Mouse (Mus musculus): ENCODE measurements around the gene Mrpl4. TPM values are rescaled to one million over a fixed set of nuclear protein-coding genes. Genes with fewer than 3 reads are reported as not detected.
"Not testable (repeated sequence)": the region's sequence is repeated elsewhere in the genome, so short reads cannot be mapped to it uniquely, and the experiment has no call there.

Gene Mrpl4
- polyA plus RNA-seq, 1 experiment from 2014 or later: 129 TPM

- no peaks in the 10 kb centered on the region for H3K36me3 ChIP-seq
- no peaks in the 10 kb centered on the region for H3K9me3 ChIP-seq
- no peak for ATAC-seq (ENCODE audit: insufficient read depth, low FRiP score, low read depth)
- H3K9ac ChIP-seq: no peak overlapping the region
- 0 out of 2 replicates have a peak overlapping the region, but pooled peaks have one; percentile 6 for H3K27ac ChIP-seq
- H3K27me3 ChIP-seq (replicated peaks): no peaks in the 10 kb centered on the region
- WGBS: 5% methylated on average over 10 of the region's 10 CpGs
- no peak overlapping the region for H3K4me2 ChIP-seq
- 0 out of 2 replicates have a peak, but pooled peaks cover 19% of the 10 kb centered on the region for H3K4me1 ChIP-seq
- no peak overlapping the region for H3K4me3 ChIP-seq (replicated peaks)
These were observed 11.7 kb upstream of the Mrpl4 start for GRCm38 (mm10) chr9:20990861-20991260.

GRCm38 (mm10) chr9:20991587-20991986 is 11.0 kb upstream of the Mrpl4 start:
- H3K4me3 ChIP-seq (replicated peaks): no peak overlapping the region
- 0 out of 2 replicates have a peak, but pooled peaks cover 19% of the 10 kb centered on the region for H3K4me1 ChIP-seq
- no peaks in the 10 kb centered on the region for H3K36me3 ChIP-seq
- ATAC-seq (ENCODE audit: insufficient read depth, low FRiP score, low read depth): no peak
- WGBS: 86% methylated on average over 4 of the region's 4 CpGs
- no peaks in the 10 kb centered on the region for H3K9me3 ChIP-seq
- no peaks in the 10 kb centered on the region for H3K27me3 ChIP-seq (replicated peaks)
- H3K27ac ChIP-seq: no peak overlapping the region
- no peak overlapping the region for H3K4me2 ChIP-seq
- H3K9ac ChIP-seq: no peak overlapping the region

GRCm38 (mm10) chr9:20993165-20993898 is 9.2 kb upstream of the Mrpl4 start:
- Histone ChIP-seq H3K9me3 (no peaks in the 10 kb centered on the region), H3K4me1 (0 out of 2 replicates have a peak, but pooled peaks cover 12% of the 10 kb centered on the region), H3K36me3 (no peaks in the 10 kb centered on the region), H3K4me3 (replicated peaks) (no peak overlapping the region), H3K27me3 (replicated peaks) (no peaks in the 10 kb centered on the region), H3K4me2 (0 out of 2 replicates have a peak overlapping the region, but pooled peaks have one; percentile 0), H3K27ac (peak overlapping the region; percentile 57), H3K9ac (no peak overlapping the region)
- 34% methylated on average over 5 of the region's 5 CpGs for WGBS
- ATAC-seq (ENCODE audit: insufficient read depth, low FRiP score, low read depth): peak; percentile 63; the same call in 1 of the 2 replicates

GRCm38 (mm10) chr9:20995069-20995468 is 7.5 kb upstream of the Mrpl4 start:
- Histone ChIP-seq H3K36me3 (no peaks in the 10 kb centered on the region), H3K9me3 (no peaks in the 10 kb centered on the region), H3K27me3 (replicated peaks) (no peaks in the 10 kb centered on the region), H3K9ac (no peak overlapping the region), H3K4me2 (no peak overlapping the region), H3K4me1 (0 out of 2 replicates have a peak, but pooled peaks cover 12% of the 10 kb centered on the region), H3K27ac (no peak overlapping the region), H3K4me3 (replicated peaks) (no peak overlapping the region)
- ATAC-seq (ENCODE audit: insufficient read depth, low FRiP score, low read depth): no peak
- WGBS: 68% methylated on average over 3 of the region's 3 CpGs

- no peak overlapping the region for H3K27ac ChIP-seq
These were observed 5.5 kb upstream of the Mrpl4 start for GRCm38 (mm10) chr9:20997065-20997464.

GRCm38 (mm10) chr9:20998337-20998736 is 4.2 kb upstream of the Mrpl4 start:
- ATAC-seq (ENCODE audit: insufficient read depth, low FRiP score, low read depth); H3K4me2 ChIP-seq; H3K27ac ChIP-seq; H3K4me3 ChIP-seq (replicated peaks); H3K36me3 ChIP-seq; H3K4me1 ChIP-seq; H3K9me3 ChIP-seq; H3K27me3 ChIP-seq (replicated peaks); H3K9ac ChIP-seq: not testable (repeated sequence)
- WGBS: 57% methylated on average over 1 of the region's 1 CpGs

More at GRCm38 (mm10) chr9:20997065-20997464, 5.5 kb upstream of the Mrpl4 start:
- Histone ChIP-seq H3K9me3 (no peaks in the 10 kb centered on the region), H3K4me1 (0 out of 2 replicates have a peak, but pooled peaks cover 7% of the 10 kb centered on the region), H3K36me3 (no peaks in the 10 kb centered on the region), H3K4me3 (replicated peaks) (no peak overlapping the region), H3K27me3 (replicated peaks) (no peaks in the 10 kb centered on the region), H3K4me2 (no peak overlapping the region), H3K9ac (no peak overlapping the region)
- WGBS: 82% methylated on average over 8 of the region's 8 CpGs
- ATAC-seq (ENCODE audit: insufficient read depth, low FRiP score, low read depth): no peak

- Histone ChIP-seq H3K9ac (no peak overlapping the region), H3K27me3 (replicated peaks) (no peaks in the 10 kb centered on the region)
These were observed 1.7 kb upstream of the Mrpl4 start for GRCm38 (mm10) chr9:21000811-21001210.

GRCm38 (mm10) chr9:21001651-21002200 is 812 bp upstream of the Mrpl4 start:
- Histone ChIP-seq H3K27ac (no peak overlapping the region), H3K9ac (no peak overlapping the region), H3K27me3 (replicated peaks) (no peaks in the 10 kb centered on the region), H3K36me3 (peaks cover 13% of the 10 kb centered on the region; the same call in 1 of the 2 replicates), H3K9me3 (no peaks in the 10 kb centered on the region), H3K4me2 (no peak overlapping the region), H3K4me1 (peaks cover 9% of the 10 kb centered on the region), H3K4me3 (replicated peaks) (no peak overlapping the region)
- 50% methylated on average over 6 of the region's 6 CpGs for WGBS
- ATAC-seq (ENCODE audit: insufficient read depth, low FRiP score, low read depth): no peak

More at GRCm38 (mm10) chr9:21000811-21001210, 1.7 kb upstream of the Mrpl4 start:
- Histone ChIP-seq H3K27ac (no peak overlapping the region), H3K4me3 (replicated peaks) (no peak overlapping the region), H3K36me3 (peaks cover 5% of the 10 kb centered on the region; the same call in 1 of the 2 replicates), H3K4me1 (peaks cover 9% of the 10 kb centered on the region), H3K9me3 (no peaks in the 10 kb centered on the region), H3K4me2 (no peak overlapping the region)
- ATAC-seq (ENCODE audit: insufficient read depth, low FRiP score, low read depth): no peak

GRCm38 (mm10) chr9:21002270-21002626 is 290 bp upstream of the Mrpl4 start:
- Histone ChIP-seq H3K9ac (peak overlapping the region; percentile 51; the same call in 1 of the 2 replicates), H3K27me3 (replicated peaks) (no peaks in the 10 kb centered on the region), H3K4me1 (peaks cover 9% of the 10 kb centered on the region), H3K9me3 (no peaks in the 10 kb centered on the region), H3K4me2 (peak overlapping the region; percentile 90), H3K4me3 (replicated peaks) (peak overlapping the region; percentile 72), H3K36me3 (peaks cover 17% of the 10 kb centered on the region; the same call in 1 of the 2 replicates), H3K27ac (peak overlapping the region; percentile 78)
- 11% methylated on average over 7 of the region's 7 CpGs for WGBS
- peak; percentile 7; the same call in 1 of the 2 replicates for ATAC-seq (ENCODE audit: insufficient read depth, low FRiP score, low read depth)

- WGBS: 94% methylated on average over 10 of the region's 10 CpGs
- H3K4me1 ChIP-seq: peaks cover 10% of the 10 kb centered on the region; the same call in 1 of the 2 replicates
- H3K27ac ChIP-seq: no peak overlapping the region
- no peak overlapping the region for H3K4me2 ChIP-seq
- no peak for ATAC-seq (ENCODE audit: insufficient read depth, low FRiP score, low read depth)
- no peak overlapping the region for H3K4me3 ChIP-seq (replicated peaks)
- no peaks in the 10 kb centered on the region for H3K9me3 ChIP-seq
- no peaks in the 10 kb centered on the region for H3K27me3 ChIP-seq (replicated peaks)
- no peak overlapping the region for H3K9ac ChIP-seq
- peaks cover 29% of the 10 kb centered on the region for H3K36me3 ChIP-seq
These were observed 4.9 kb downstream of the Mrpl4 start for GRCm38 (mm10) chr9:21007313-21007952.

GRCm38 (mm10) chr9:21008007-21008406 is 5.5 kb downstream of the Mrpl4 start:
- Histone ChIP-seq H3K27me3 (replicated peaks) (no peaks in the 10 kb centered on the region), H3K4me1 (peaks cover 10% of the 10 kb centered on the region; the same call in 1 of the 2 replicates), H3K9ac (no peak overlapping the region), H3K4me3 (replicated peaks) (no peak overlapping the region), H3K4me2 (no peak overlapping the region), H3K9me3 (no peaks in the 10 kb centered on the region), H3K27ac (no peak overlapping the region), H3K36me3 (peaks cover 29% of the 10 kb centered on the region)
- WGBS: 81% methylated on average over 7 of the region's 7 CpGs
- ATAC-seq (ENCODE audit: insufficient read depth, low FRiP score, low read depth): no peak

GRCm38 (mm10) chr9:21010362-21010761 is 7.8 kb downstream of the Mrpl4 start:
- 50% methylated on average over 2 of the region's 2 CpGs for WGBS
- Histone ChIP-seq H3K4me1 (peaks cover 12% of the 10 kb centered on the region), H3K4me2 (no peak overlapping the region), H3K36me3 (peaks cover 27% of the 10 kb centered on the region), H3K27me3 (replicated peaks) (0 out of 2 replicates have a peak, but pooled peaks cover 5% of the 10 kb centered on the region), H3K4me3 (replicated peaks) (no peak overlapping the region), H3K27ac (no peak overlapping the region), H3K9ac (no peak overlapping the region), H3K9me3 (no peaks in the 10 kb centered on the region)
- ATAC-seq (ENCODE audit: insufficient read depth, low FRiP score, low read depth): no peak
